8 mouse cellular contexts compared by ENCODE assay signal in the genomic region with DNA sequence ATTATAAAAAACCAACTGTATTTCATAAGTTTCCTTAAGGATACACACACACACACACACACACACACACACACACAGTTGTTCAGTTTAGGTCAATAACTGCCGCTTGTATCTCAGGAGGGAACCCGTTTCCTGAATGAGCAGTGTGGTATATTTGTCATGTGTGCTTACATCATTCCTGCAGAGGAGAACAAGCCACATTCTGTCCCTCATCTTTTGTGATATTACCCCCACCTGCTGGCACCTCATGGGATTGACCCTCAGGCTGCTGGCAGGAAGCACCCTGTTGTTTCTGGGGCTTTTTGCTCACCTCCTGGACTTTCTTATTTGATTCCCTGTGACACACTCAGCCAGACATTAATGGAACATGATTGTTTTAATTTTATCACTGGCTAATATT.
DNase-seq lines count a peak whose midpoint lies in the region; ATAC-seq and TF ChIP-seq lines count a peak whose summit lies in the region.

No protein-coding gene starts in this region.

- H3K27ac ChIP-seq in embryonic facial prominence, embryonic 12.5 days: no peak overlapping the region
- H3K27ac ChIP-seq in heart, embryonic 12.5 days (ENCODE audit: poor library complexity, severe bottlenecking): no peak overlapping the region
- H3K27ac ChIP-seq in liver, embryonic 11.5 days (ENCODE audit: low read depth, low read length): no peak overlapping the region
- no peak overlapping the region for H3K27ac ChIP-seq in stomach, postnatal 0 days (replicated peaks)

- no peaks in the 10 kb centered on the region for H3K4me1 ChIP-seq in embryonic facial prominence, embryonic 12.5 days
- H3K4me1 ChIP-seq in heart, embryonic 12.5 days (replicated peaks): no peaks in the 10 kb centered on the region
- no peaks in the 10 kb centered on the region for H3K4me1 ChIP-seq in liver, embryonic 11.5 days (replicated peaks; ENCODE audit: control insufficient read depth, insufficient read depth, low read length)
- no peaks in the 10 kb centered on the region for H3K4me1 ChIP-seq in stomach, postnatal 0 days (replicated peaks; ENCODE audit: control insufficient read depth, insufficient read depth)

- no peak overlapping the region for H3K9ac ChIP-seq in embryonic facial prominence, embryonic 12.5 days
- no peak overlapping the region for H3K9ac ChIP-seq in heart, embryonic 12.5 days
- no peak overlapping the region for H3K9ac ChIP-seq in liver, embryonic 11.5 days (ENCODE audit: low read depth, low read length)
- H3K9ac ChIP-seq in stomach, postnatal 0 days (ENCODE audit: low read length): no peak overlapping the region

- DNase-seq in 3134 (ENCODE audit: extremely low read depth, insufficient read length, low spot score): peak; percentile 0
- peak; percentile 55 for DNase-seq in adrenal gland, adult 8-10 months
- DNase-seq in kidney, postnatal 14 days: peak; percentile 63
- peak; percentile 57 for DNase-seq in liver, embryonic 11.5 days (ENCODE audit: low spot score)
- DNase-seq in naive thymus-derived CD4-positive, alpha-beta T cell, adult 2 months (ENCODE audit: low read depth): peak; percentile 19
- DNase-seq in stomach, postnatal 0 days (ENCODE audit: low spot score): peak; percentile 78

- 0 out of 2 replicates have a peak, but pooled peaks have one; percentile 30 for ATAC-seq in embryonic facial prominence, embryonic 12.5 days (ENCODE audit: insufficient number of reproducible peaks, insufficient read depth, low FRiP score, low TSS enrichment)
- peak; percentile 72; the same call in 1 of the 2 replicates for ATAC-seq in heart, embryonic 12.5 days (ENCODE audit: insufficient number of reproducible peaks, low FRiP score)
- ATAC-seq in liver, embryonic 11.5 days (replicated peaks; ENCODE audit: low FRiP score): peak; percentile 86
- peak; percentile 89 for ATAC-seq in stomach, postnatal 0 days (ENCODE audit: low FRiP score, low TSS enrichment)

- H3K4me2 ChIP-seq in embryonic facial prominence, embryonic 12.5 days (replicated peaks): no peak overlapping the region
- no peak overlapping the region for H3K4me2 ChIP-seq in heart, embryonic 12.5 days
- no peak overlapping the region for H3K4me2 ChIP-seq in liver, embryonic 11.5 days
- H3K4me2 ChIP-seq in stomach, postnatal 0 days (replicated peaks; ENCODE audit: low read depth): no peak overlapping the region

- H3K9me3 ChIP-seq in embryonic facial prominence, embryonic 12.5 days: no peaks in the 10 kb centered on the region
- H3K9me3 ChIP-seq in heart, embryonic 12.5 days (replicated peaks): no peaks in the 10 kb centered on the region
- no peaks in the 10 kb centered on the region for H3K9me3 ChIP-seq in liver, embryonic 11.5 days (ENCODE audit: control insufficient read depth, low read length)
- no peaks in the 10 kb centered on the region for H3K9me3 ChIP-seq in stomach, postnatal 0 days (ENCODE audit: control insufficient read depth, low read length)

- TF ChIP-seq CTCF in stomach, postnatal 0 days (IDR thresholded peaks at IDR 0.05; ENCODE audit: low read depth): peak; percentile 82

- H3K27me3 ChIP-seq in embryonic facial prominence, embryonic 12.5 days: no peaks in the 10 kb centered on the region
- no peaks in the 10 kb centered on the region for H3K27me3 ChIP-seq in heart, embryonic 12.5 days (replicated peaks)
- H3K27me3 ChIP-seq in liver, embryonic 11.5 days (replicated peaks; ENCODE audit: control insufficient read depth, insufficient read depth, low read length): no peaks in the 10 kb centered on the region
- no peaks in the 10 kb centered on the region for H3K27me3 ChIP-seq in stomach, postnatal 0 days (ENCODE audit: control insufficient read depth, insufficient read depth, low read length)

- H3K36me3 ChIP-seq in embryonic facial prominence, embryonic 12.5 days: no peaks in the 10 kb centered on the region
- H3K36me3 ChIP-seq in heart, embryonic 12.5 days: no peaks in the 10 kb centered on the region
- H3K36me3 ChIP-seq in liver, embryonic 11.5 days (ENCODE audit: control insufficient read depth, insufficient read depth, low read length): no peaks in the 10 kb centered on the region
- no peaks in the 10 kb centered on the region for H3K36me3 ChIP-seq in stomach, postnatal 0 days (ENCODE audit: control insufficient read depth, insufficient read depth, low read length)

- no peak for TF ChIP-seq EP300 in stomach, postnatal 0 days (optimal IDR thresholded peaks at IDR 0.05)

- 0% methylated on average over 2 of the region's 2 CpGs for WGBS in embryonic facial prominence, embryonic 12.5 days
- WGBS in heart, embryonic 12.5 days: 2% methylated on average over 2 of the region's 2 CpGs
- 8% methylated on average over 2 of the region's 2 CpGs for WGBS in liver, embryonic 11.5 days
- WGBS in stomach, postnatal 0 days: 0% methylated on average over 2 of the region's 2 CpGs

- H3K4me3 ChIP-seq in embryonic facial prominence, embryonic 12.5 days: no peak overlapping the region
- H3K4me3 ChIP-seq in heart, embryonic 12.5 days: no peak overlapping the region
- H3K4me3 ChIP-seq in liver, embryonic 11.5 days (ENCODE audit: low read depth, low read length): no peak overlapping the region
- no peak overlapping the region for H3K4me3 ChIP-seq in stomach, postnatal 0 days (ENCODE audit: low read depth, low read length)

Comparison
In these comparisons a context has a peak if more than half of its experiments do, and no peak if none do; other contexts are left out.
1. DNase-seq: peak in every context shown above with its lines; median percentile 78 in stomach, postnatal 0 days; 63 in kidney, postnatal 14 days; 57 in liver, embryonic 11.5 days; 55 in adrenal gland, adult 8-10 months; 19 in naive thymus-derived CD4-positive, alpha-beta T cell, adult 2 months; 0 in 3134.
2. ATAC-seq: peak in every context shown above with its lines; median percentile 89 in stomach, postnatal 0 days; 86 in liver, embryonic 11.5 days; 72 in heart, embryonic 12.5 days; 30 in embryonic facial prominence, embryonic 12.5 days.